Mouse (Mus musculus) embryonic facial prominence, embryonic 11.5 days (tissue): ENCODE measurements at regions not wholly inside any gene's neighbourhood (a gene's known extent, or its start where the extent isn't known, plus 50 kb on each side); places are given as distances from the start of the nearest gene placed in this dataset.

Experiments
- ATAC-seq: fragments of 200-750 bp; cut with Nextera tagmentation; replicated peaks from 2 replicates; pipeline ENCODE4 v1.8.0; 2017; ENCODE audit warnings: low read depth; ENCODE audit not compliant: insufficient number of reproducible peaks, low FRiP score, low TSS enrichment
- DNase-seq: peaks from one replicate; pipeline ENCODE4 v3.0.0-alpha.2; 2015; ENCODE audit warnings: low spot score
- H3K27ac ChIP-seq: fragments of 300-500 bp; sonication (generic); replicated peaks from 2 replicates; pipeline ENCODE4 v1.5.1; 2014; ENCODE audit warnings: mild to moderate bottlenecking, low read depth, low read length, control low read depth
- H3K27me3 ChIP-seq: fragments of 300-500 bp; sonication (generic); 2 replicates; pipeline ENCODE4 v1.6.1; 2014; ENCODE audit warnings: mild to moderate bottlenecking, low read length, moderate library complexity, mixed read lengths; ENCODE audit not compliant: control insufficient read depth, insufficient read depth
- H3K36me3 ChIP-seq: fragments of 300-500 bp; sonication (generic); replicated peaks from 2 replicates; pipeline ENCODE4 v1.6.1; 2014; ENCODE audit warnings: low read depth, mild to moderate bottlenecking, low read length, moderate library complexity, mixed read lengths; ENCODE audit not compliant: control insufficient read depth, insufficient read depth
- H3K4me1 ChIP-seq: fragments of 300-500 bp; sonication (generic); 2 replicates; pipeline ENCODE4 v1.6.1; 2014; ENCODE audit warnings: low read length, mixed read lengths; ENCODE audit not compliant: control insufficient read depth, insufficient read depth
- H3K4me2 ChIP-seq: fragments of 300-500 bp; sonication (generic); 2 replicates; pipeline ENCODE4 v1.6.1; 2014; ENCODE audit warnings: low read depth, mild to moderate bottlenecking, control low read depth, low read length, moderate library complexity
- H3K4me3 ChIP-seq: fragments of 300-500 bp; sonication (generic); 2 replicates; pipeline ENCODE4 v1.5.1; 2014; ENCODE audit warnings: low read depth, low read length, control low read depth
- H3K9ac ChIP-seq: fragments of 300-500 bp; sonication (generic); replicated peaks from 2 replicates; pipeline ENCODE4 v1.6.1; 2014; ENCODE audit warnings: mild to moderate bottlenecking, control low read depth, low read length
- H3K9me3 ChIP-seq: fragments of 300-500 bp; sonication (generic); replicated peaks from 2 replicates; pipeline ENCODE4 v1.6.1; 2016; ENCODE audit warnings: mild to moderate bottlenecking, low read length, inconsistent platforms, mixed read lengths; ENCODE audit not compliant: control insufficient read depth
- WGBS: fragments of 180-500 bp; shearing (Covaris S2); extraction: QIAGEN DNeasy Blood & Tissue Kit; methylation state at CpG from one replicate; pipeline ENCODE4 v1.1.7; 2014; 5-methylcytosine and 5-hydroxymethylcytosine counted together

DNA sequence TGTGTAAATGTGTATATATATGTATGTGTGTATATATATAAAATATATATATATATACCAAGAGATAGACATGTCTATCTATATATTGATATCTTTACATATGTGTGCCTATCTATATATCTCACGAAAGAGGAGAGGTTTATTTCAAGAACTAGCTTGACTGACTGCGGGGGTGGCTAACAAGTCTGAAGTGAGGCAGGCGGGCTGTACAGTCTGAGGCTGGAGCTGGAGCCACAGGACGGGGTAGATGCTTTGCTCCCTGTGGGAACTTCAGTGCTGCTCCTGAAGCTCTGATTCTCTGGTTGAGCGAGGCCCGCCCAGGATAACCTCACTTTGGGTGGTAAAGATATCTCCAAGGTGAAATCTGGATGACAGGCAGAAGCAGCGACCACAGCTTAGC is 213.4 kb upstream of the Serp2 start:
- Histone ChIP-seq H3K4me1 (peaks cover 4% of the 10 kb centered on the region), H3K9ac (no peak overlapping the region), H3K27ac (no peak overlapping the region), H3K36me3 (no peaks in the 10 kb centered on the region), H3K9me3 (no peaks in the 10 kb centered on the region), H3K4me3 (no peak overlapping the region), H3K27me3 (no peaks in the 10 kb centered on the region), H3K4me2 (no peak overlapping the region)
- ATAC-seq = no peak
- DNase-seq = no peak
- WGBS = 90% methylated on average over 7 of the region's 7 CpGs

DNA sequence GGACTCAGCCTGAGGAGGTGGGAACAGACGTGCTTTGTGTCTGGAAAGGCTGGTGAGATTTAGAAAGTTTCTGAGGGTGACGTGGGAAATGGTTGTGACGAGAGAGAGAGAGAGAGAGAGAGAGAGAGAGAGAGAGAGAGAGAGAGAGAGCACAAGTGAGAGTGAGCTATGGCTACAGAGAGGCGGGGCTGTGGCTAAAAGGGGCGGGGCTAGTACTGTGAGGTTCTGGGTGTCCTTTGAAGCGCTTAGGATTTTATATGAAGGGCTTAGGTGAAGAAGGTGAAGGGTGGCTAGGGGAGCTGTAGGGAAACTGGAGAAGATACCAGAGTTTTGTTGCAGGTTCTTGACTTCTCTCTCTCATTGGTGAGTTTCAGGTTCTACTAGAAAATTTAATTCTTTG is 210.6 kb upstream of the Serp2 start:
- WGBS = 52% methylated on average over 6 of the region's 6 CpGs
- Histone ChIP-seq H3K36me3 (no peaks in the 10 kb centered on the region), H3K27ac (no peak overlapping the region), H3K9me3 (no peaks in the 10 kb centered on the region), H3K27me3 (no peaks in the 10 kb centered on the region), H3K4me1 (peaks cover 10% of the 10 kb centered on the region), H3K4me3 (no peak overlapping the region), H3K4me2 (no peak overlapping the region), H3K9ac (no peak overlapping the region)
- no peak for DNase-seq
- ATAC-seq = no peak

DNA sequence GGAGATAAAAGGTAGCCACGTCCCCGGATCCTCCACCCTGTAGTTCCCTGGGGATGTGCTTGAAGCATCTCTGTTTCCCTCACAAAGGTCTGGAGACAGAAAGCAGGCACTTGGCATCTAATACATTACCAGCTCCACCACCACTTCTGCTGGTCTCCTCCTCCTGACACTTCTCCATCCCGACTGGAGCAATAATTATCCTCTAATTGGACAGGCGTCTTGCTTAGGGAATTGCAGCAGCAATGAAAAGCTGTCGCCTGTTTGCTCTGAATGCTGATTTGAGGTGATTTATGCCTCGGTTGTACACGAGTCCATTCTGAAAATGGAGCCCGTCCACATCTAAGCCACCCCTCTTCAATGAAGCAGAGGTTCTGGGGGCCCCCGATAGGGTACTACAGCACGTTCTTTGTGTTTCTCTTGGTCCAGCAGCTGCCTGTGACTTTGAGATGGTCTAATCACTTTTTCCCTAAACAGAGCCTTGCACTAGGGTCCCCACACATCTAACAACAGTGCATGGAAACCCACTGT is 209.6 kb upstream of the Serp2 start:
- no peak overlapping the region for H3K9ac ChIP-seq
- H3K4me1 ChIP-seq = peaks cover 10% of the 10 kb centered on the region
- H3K36me3 ChIP-seq = no peaks in the 10 kb centered on the region
- WGBS = 72% methylated on average over 10 of the region's 10 CpGs
- DNase-seq = no peak
- H3K9me3 ChIP-seq = no peaks in the 10 kb centered on the region
- H3K4me3 ChIP-seq = no peak overlapping the region
- H3K4me2 ChIP-seq = no peak overlapping the region
- no peak; the same call in 1 of the 2 replicates for ATAC-seq
- H3K27ac ChIP-seq = no peak overlapping the region
- no peaks in the 10 kb centered on the region for H3K27me3 ChIP-seq

DNA sequence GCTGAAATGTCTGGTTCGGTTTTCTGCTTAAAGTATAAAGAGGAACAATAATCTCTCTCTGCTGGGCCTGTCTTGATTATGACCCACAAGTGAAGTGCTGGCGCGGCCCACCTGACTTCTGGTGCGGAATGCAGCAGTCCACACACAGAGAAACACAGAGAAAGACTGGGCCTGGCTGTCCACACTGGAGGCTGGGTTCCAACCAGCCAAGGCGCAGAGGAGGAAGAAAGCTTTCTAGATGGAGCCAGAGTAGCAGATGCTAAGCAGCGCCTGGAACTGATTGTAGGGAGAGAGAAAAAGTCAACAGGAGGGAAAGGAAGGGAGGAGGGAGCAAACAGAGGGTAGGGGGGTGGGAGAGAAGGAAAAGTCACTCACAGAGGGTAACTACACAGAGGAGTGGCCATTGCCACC is 208.4 kb upstream of the Serp2 start:
- ATAC-seq (no peak), DNase-seq (peak; percentile 55)
- 0 out of 2 replicates have a peak overlapping the region, but pooled peaks have one; percentile 42 for H3K27ac ChIP-seq
- no peaks in the 10 kb centered on the region for H3K9me3 ChIP-seq
- no peaks in the 10 kb centered on the region for H3K27me3 ChIP-seq
- H3K4me3 ChIP-seq = no peak overlapping the region
- 56% methylated on average over 6 of the region's 6 CpGs for WGBS
- H3K4me2 ChIP-seq = no peak overlapping the region
- no peaks in the 10 kb centered on the region for H3K36me3 ChIP-seq
- peaks cover 10% of the 10 kb centered on the region for H3K4me1 ChIP-seq
- H3K9ac ChIP-seq = no peak overlapping the region

DNA sequence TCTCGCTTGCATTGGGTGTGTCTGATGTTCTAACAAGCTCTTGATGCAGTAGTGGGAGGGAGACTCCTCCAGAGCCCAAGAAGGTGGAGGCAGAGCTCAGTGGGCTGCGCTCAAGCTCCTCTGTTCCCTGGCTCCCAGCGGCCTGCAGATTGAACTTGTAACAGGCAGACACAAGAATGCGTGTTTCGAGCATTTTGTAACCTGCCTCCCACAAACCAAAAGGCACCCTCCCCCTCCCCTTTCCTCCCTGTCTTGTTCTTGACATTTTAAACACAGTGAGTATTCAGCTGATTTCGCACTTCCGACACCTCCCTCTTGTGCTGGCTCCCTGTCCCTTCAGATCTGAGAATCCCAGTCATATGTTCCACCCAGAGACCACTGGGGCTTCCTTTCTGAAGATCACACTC is 207.7 kb upstream of the Serp2 start:
- H3K9ac ChIP-seq = 0 out of 2 replicates have a peak overlapping the region, but pooled peaks have one; percentile 5
- ATAC-seq (no peak), DNase-seq (peak; percentile 63)
- peaks cover 10% of the 10 kb centered on the region for H3K4me1 ChIP-seq
- H3K9me3 ChIP-seq = no peaks in the 10 kb centered on the region
- WGBS = 22% methylated on average over 7 of the region's 7 CpGs
- no peak overlapping the region for H3K4me2 ChIP-seq
- H3K4me3 ChIP-seq = no peak overlapping the region
- no peak overlapping the region for H3K27ac ChIP-seq
- H3K36me3 ChIP-seq = no peaks in the 10 kb centered on the region
- no peaks in the 10 kb centered on the region for H3K27me3 ChIP-seq

DNA sequence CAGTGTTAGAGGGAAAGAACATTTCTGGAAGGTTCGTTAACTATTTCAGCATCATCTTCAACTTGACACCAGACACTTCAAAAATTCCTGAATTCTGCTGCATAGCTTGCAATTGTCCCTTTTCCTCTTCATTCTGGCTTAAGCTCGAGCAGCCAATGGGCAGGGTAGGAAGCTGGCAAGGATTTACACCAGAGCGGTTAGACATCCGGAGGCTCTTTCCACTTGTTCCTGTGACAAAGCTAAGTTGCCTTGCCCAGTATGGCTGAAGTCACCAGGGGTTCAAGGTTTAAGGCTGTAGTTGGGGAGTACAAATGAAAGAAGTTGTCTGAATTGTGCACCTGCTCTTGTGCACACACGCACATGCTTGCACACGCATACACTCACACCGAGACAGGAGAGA is 206.8 kb upstream of the Serp2 start:
- H3K4me1 ChIP-seq = peaks cover 10% of the 10 kb centered on the region

DNA sequence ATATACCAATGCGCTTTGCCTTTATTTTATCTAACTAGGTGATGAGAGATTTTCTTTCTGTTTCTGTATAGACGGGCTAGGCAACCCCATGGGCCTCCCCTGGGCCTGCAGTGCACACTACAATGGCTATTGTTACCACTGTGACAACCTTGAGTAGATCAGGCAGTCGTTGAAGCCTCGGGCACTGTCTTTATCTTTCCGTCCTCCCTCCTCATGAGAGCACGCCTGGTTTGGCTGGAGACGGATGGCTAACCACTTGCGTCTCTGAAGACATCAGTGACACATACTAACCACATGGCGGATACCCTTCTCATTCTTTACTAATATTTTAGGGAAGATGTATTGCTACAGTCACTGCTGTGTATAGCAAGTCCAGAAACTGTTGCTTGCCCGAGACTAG is 206.1 kb upstream of the Serp2 start:
- ATAC-seq (no peak), DNase-seq (no peak)
- Histone ChIP-seq H3K27me3 (no peaks in the 10 kb centered on the region), H3K4me2 (no peak overlapping the region), H3K4me1 (peaks cover 10% of the 10 kb centered on the region), H3K9ac (no peak overlapping the region), H3K4me3 (no peak overlapping the region), H3K36me3 (no peaks in the 10 kb centered on the region), H3K27ac (no peak overlapping the region), H3K9me3 (no peaks in the 10 kb centered on the region)
- WGBS = 56% methylated on average over 10 of the region's 10 CpGs

More for the DNA sequence above, 206.8 kb upstream of the Serp2 start:
- no peak overlapping the region for H3K9ac ChIP-seq
- ATAC-seq = no peak
- DNase-seq = no peak
- H3K27me3 ChIP-seq = no peaks in the 10 kb centered on the region
- no peaks in the 10 kb centered on the region for H3K36me3 ChIP-seq
- no peak overlapping the region for H3K4me2 ChIP-seq
- no peak overlapping the region for H3K4me3 ChIP-seq
- no peaks in the 10 kb centered on the region for H3K9me3 ChIP-seq
- 84% methylated on average over 7 of the region's 7 CpGs for WGBS
- H3K27ac ChIP-seq = no peak overlapping the region

DNA sequence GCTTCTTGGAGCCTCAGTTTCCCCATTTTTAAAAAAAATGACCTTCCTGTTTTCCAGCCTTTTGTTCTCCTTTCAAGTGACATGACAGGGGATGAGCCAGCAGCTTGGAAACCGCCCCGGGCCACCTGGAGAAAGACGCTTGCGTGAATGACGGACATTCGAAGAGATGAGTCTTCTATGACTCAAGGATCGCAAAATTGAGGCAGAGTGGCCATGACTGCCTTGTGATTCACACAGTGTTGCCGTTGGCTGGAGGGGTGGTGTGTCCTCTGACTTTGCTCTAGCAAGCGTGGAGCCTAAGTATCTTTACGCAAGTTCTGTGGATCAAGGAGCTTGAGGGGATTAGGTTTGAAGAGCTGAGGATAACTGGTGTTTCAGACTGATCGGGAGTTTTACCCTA is 205.0 kb upstream of the Serp2 start:
- no peak overlapping the region for H3K4me2 ChIP-seq
- H3K9me3 ChIP-seq = no peaks in the 10 kb centered on the region
- no peaks in the 10 kb centered on the region for H3K27me3 ChIP-seq
- no peak overlapping the region for H3K4me3 ChIP-seq
- no peaks in the 10 kb centered on the region for H3K36me3 ChIP-seq
- WGBS = 91% methylated on average over 11 of the region's 11 CpGs
- ATAC-seq = no peak
- DNase-seq = no peak
- H3K27ac ChIP-seq = no peak overlapping the region
- H3K9ac ChIP-seq = no peak overlapping the region
- peaks cover 10% of the 10 kb centered on the region for H3K4me1 ChIP-seq
